Mouse (Mus musculus) cerebellum, adult 2 months (tissue): Measurements from ENCODE around the gene Znhit6.

Source experiments
- CTCF ChIP-seq: fragments of 200-500 bp; IDR thresholded peaks from 2 replicates; pipeline ENCODE4 v1.5.1; 2011; ENCODE audit warnings: low read depth, mild to moderate bottlenecking, control low read depth, low read length, moderate library complexity, borderline replicate concordance; ENCODE audit not compliant: insufficient read depth
- POLR2A ChIP-seq: fragments of 200-500 bp; IDR thresholded peaks from 2 replicates; pipeline ENCODE4 v1.6.1; 2011; ENCODE audit warnings: low read length, control low read depth, borderline replicate concordance; ENCODE audit not compliant: insufficient read depth

DNA sequence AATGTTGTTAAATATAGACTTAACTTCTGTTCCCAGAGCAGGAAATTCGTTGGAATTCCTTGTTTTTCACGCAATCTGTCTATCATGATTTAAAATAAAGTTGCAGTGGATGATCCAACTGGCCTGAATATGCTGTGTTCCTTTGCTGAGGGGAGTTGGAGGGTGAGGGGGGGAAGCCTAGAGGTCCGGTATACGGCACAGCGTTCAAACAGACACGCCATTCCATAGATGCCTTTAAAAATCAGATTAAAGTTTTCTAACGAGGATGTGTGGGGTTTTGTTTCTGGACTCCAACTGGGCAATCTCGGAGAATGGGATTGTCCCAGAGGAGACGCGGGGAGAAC is 75.9 kb downstream of the Znhit6 start:
- TF ChIP-seq POLR2A (no peak), CTCF (no peak)
